Mouse (Mus musculus): ENCODE measurements around the gene Cyp46a1. TPM values are rescaled to one million over a fixed set of nuclear protein-coding genes. Genes with fewer than 3 reads are reported as not detected.

The Cyp46a1 gene
- polyA plus RNA-seq, 1 experiment from 2014 or later = 11.7 TPM

DNA sequence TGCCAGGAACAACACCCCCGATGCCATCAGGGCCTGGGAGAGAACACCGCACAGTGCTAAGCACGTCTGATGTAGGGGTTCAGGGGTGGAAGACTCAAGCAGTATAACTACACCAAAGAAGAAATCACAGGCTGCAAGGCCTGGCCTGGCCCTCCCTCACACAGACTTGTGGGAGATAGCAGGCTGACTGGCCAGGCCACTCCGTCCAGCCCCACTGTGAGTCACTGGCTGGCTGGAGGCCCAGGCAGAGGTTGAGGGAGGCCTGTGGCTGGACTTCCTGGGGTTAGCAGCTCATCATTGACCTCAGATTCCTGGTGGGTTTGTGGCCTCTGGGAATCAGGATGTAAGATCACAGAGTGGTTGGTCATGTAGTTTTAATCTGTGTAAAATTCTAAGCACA lies 59.5 kb downstream of the Cyp46a1 start:
- no peak for ATAC-seq (ENCODE audit: low FRiP score)
- Histone ChIP-seq H3K36me3 (ENCODE audit: control insufficient read depth, insufficient read depth, low read length) (no peaks in the 10 kb centered on the region), H3K27me3 (ENCODE audit: control insufficient read depth, insufficient read depth, low read length) (no peaks in the 10 kb centered on the region), H3K9me3 (ENCODE audit: control insufficient read depth, low read length) (no peaks in the 10 kb centered on the region), H3K4me2 (replicated peaks; ENCODE audit: low read depth, low read length) (no peak overlapping the region), H3K9ac (ENCODE audit: low read depth, low read length) (no peak overlapping the region), H3K27ac (ENCODE audit: low read depth, low read length) (no peak overlapping the region), H3K4me3 (ENCODE audit: low read depth, low read length) (no peak overlapping the region), H3K4me1 (replicated peaks; ENCODE audit: control insufficient read depth, insufficient read depth, low read length) (peaks cover 5% of the 10 kb centered on the region; the same call in 1 of the 2 replicates)
- DNase-seq (ENCODE audit: low spot score) = no peak
- 85% methylated on average over 4 of the region's 4 CpGs for WGBS

DNA sequence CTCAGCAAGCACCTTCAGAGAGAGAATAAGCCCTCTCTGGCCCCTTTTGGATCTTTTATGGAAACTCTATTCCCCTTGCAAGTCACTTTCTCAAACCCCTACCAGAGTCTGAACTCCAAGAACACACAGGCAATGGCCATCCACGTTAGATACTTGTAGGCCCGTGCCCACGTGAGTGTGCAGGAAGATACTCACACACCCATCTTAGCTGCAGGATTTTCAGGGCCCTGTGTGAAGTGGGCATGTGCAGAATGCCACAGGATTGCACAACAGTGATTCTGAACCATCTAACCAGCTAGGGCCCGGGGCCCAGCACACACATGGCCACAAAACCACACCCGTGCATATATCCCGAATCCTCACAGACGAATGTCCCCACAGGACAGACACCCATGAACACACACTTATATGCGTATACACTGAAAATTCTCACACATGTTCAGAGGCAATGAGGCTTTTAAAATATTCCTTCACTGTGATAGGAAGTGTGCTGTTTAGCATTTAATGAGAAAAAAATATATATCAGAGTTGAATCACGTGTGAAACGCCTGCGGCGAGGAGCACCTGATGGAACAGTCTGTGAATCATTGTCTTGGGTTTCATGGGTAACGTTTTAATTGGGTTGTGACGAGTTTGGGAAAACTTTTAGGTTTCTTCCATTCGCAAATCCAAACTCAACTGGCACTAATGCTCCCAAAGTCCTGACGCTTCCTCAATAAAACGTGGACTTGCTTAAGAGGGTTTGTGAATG lies 60.5 kb downstream of the Cyp46a1 start:
- peaks cover 5% of the 10 kb centered on the region; the same call in 1 of the 2 replicates for H3K4me1 ChIP-seq (replicated peaks; ENCODE audit: control insufficient read depth, insufficient read depth, low read length)
- WGBS = 90% methylated on average over 17 of the region's 17 CpGs
- H3K27ac ChIP-seq (ENCODE audit: low read depth, low read length) = no peak overlapping the region
- H3K4me2 ChIP-seq (replicated peaks; ENCODE audit: low read depth, low read length) = no peak overlapping the region
- H3K9me3 ChIP-seq (ENCODE audit: control insufficient read depth, low read length) = no peaks in the 10 kb centered on the region
- no peaks in the 10 kb centered on the region for H3K27me3 ChIP-seq (ENCODE audit: control insufficient read depth, insufficient read depth, low read length)
- no peak overlapping the region for H3K9ac ChIP-seq (ENCODE audit: low read depth, low read length)
- no peak overlapping the region for H3K4me3 ChIP-seq (ENCODE audit: low read depth, low read length)
- ATAC-seq (ENCODE audit: low FRiP score) = no peak
- no peak for DNase-seq (ENCODE audit: low spot score)
- H3K36me3 ChIP-seq (ENCODE audit: control insufficient read depth, insufficient read depth, low read length) = no peaks in the 10 kb centered on the region

DNA sequence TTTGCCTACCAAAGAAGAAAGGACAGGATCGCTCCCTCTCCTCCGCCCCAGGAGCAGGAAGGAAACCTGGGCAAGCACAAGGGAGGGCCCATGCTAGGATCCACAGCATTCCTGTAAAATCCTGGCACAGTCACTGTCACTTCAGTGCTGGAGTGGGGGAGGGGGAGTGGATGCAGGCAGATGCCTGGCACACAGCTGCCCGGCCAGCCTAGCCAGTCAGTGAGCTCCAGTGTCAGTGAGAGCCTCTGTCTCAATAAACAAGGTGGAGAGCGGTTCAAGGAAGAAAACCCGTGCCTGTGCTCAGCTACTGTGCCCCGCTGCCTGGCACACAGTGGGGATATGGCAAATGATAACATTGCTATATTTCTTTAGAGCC lies 61.1 kb downstream of the Cyp46a1 start:
- no peaks in the 10 kb centered on the region for H3K27me3 ChIP-seq (ENCODE audit: control insufficient read depth, insufficient read depth, low read length)
- H3K27ac ChIP-seq (ENCODE audit: low read depth, low read length) = peak overlapping the region; percentile 75; the same call in 1 of the 2 replicates

DNA sequence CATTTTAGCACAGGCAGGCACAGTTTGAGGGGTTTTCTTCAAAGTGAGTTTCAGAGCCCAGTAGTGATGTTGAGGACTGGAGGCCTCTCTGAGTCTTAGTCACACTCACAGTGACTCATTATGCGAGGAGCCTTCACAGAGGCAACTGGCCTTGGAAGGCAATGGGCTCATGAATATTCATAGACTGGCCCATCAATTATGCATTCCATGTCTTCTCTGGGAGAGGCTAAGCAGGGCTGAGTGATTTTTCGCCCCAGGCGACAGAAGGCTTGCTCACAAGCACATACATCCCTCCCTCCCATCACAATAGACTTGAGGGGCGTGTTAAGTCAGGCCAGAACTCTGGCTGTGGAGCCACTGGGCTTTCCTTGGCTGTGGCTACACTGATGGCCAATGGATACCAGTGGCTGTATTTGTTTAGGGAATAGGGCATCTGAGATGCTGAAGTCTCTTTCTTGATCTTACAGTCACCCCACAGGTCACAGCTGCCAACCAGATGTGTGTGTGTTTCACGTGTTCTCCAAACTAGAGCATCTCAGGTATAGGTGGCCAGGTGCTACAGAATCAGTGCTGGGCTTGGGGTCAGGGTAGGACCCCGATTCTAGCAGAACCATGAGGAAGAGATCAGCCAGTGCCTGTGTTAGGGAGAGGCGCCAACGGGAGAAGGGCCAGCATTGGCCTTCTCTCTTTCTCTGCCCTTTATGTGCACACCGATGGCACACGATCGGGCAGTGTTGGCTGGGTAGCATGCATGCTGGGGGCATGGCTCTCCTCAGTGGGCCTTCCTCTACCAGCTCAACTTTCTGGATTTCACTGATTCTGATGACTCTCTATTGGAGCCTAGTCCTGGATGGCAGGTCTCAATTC lies 62.1 kb downstream of the Cyp46a1 start:
- no peak overlapping the region for H3K4me3 ChIP-seq (ENCODE audit: low read depth, low read length)
- 64% methylated on average over 11 of the region's 11 CpGs for WGBS
- no peak overlapping the region for H3K9ac ChIP-seq (ENCODE audit: low read depth, low read length)
- no peaks in the 10 kb centered on the region for H3K27me3 ChIP-seq (ENCODE audit: control insufficient read depth, insufficient read depth, low read length)
- no peaks in the 10 kb centered on the region for H3K36me3 ChIP-seq (ENCODE audit: control insufficient read depth, insufficient read depth, low read length)
- peak; percentile 96 for ATAC-seq (ENCODE audit: low FRiP score)
- peaks cover 5% of the 10 kb centered on the region; the same call in 1 of the 2 replicates for H3K4me1 ChIP-seq (replicated peaks; ENCODE audit: control insufficient read depth, insufficient read depth, low read length)
- peak overlapping the region; percentile 75 for H3K27ac ChIP-seq (ENCODE audit: low read depth, low read length)
- H3K4me2 ChIP-seq (replicated peaks; ENCODE audit: low read depth, low read length) = no peak overlapping the region
- no peaks in the 10 kb centered on the region for H3K9me3 ChIP-seq (ENCODE audit: control insufficient read depth, low read length)
- DNase-seq (ENCODE audit: low spot score) = peak; percentile 92

More for the DNA sequence above, 61.1 kb downstream of the Cyp46a1 start:
- Histone ChIP-seq H3K9me3 (ENCODE audit: control insufficient read depth, low read length) (no peaks in the 10 kb centered on the region), H3K4me2 (replicated peaks; ENCODE audit: low read depth, low read length) (no peak overlapping the region), H3K4me3 (ENCODE audit: low read depth, low read length) (no peak overlapping the region), H3K36me3 (ENCODE audit: control insufficient read depth, insufficient read depth, low read length) (no peaks in the 10 kb centered on the region), H3K9ac (ENCODE audit: low read depth, low read length) (no peak overlapping the region), H3K4me1 (replicated peaks; ENCODE audit: control insufficient read depth, insufficient read depth, low read length) (peaks cover 5% of the 10 kb centered on the region; the same call in 1 of the 2 replicates)
- ATAC-seq (ENCODE audit: low FRiP score) (no peak; the same call in 1 of the 2 replicates), DNase-seq (ENCODE audit: low spot score) (no peak)
- 74% methylated on average over 6 of the region's 6 CpGs for WGBS

DNA sequence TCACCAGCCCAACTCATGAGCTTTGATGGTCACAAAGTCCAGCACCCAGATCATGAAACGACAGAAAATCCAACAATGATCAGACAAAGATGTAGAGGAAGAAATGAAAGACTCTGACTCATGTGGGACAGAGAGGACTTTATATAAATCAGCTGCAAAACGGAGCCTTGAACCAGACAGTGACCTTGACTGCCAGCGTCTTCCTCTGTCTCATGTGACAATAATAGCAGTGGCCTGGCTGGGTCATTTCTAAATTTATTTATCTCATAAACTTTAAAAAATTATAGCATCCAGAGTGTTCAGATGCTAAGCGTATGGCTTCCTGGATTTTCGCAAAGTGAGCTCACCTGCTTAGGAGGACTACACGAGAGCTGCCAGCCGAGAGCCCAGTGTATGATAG lies 64.5 kb downstream of the Cyp46a1 start:
- DNase-seq (ENCODE audit: low spot score) (no peak), ATAC-seq (ENCODE audit: low FRiP score) (no peak)
- no peaks in the 10 kb centered on the region for H3K27me3 ChIP-seq (ENCODE audit: control insufficient read depth, insufficient read depth, low read length)
- no peaks in the 10 kb centered on the region for H3K9me3 ChIP-seq (ENCODE audit: control insufficient read depth, low read length)
- H3K27ac ChIP-seq (ENCODE audit: low read depth, low read length) = no peak overlapping the region
- H3K36me3 ChIP-seq (ENCODE audit: control insufficient read depth, insufficient read depth, low read length) = no peaks in the 10 kb centered on the region
- no peak overlapping the region for H3K4me3 ChIP-seq (ENCODE audit: low read depth, low read length)
- WGBS = 93% methylated on average over 7 of the region's 7 CpGs
- peaks cover 5% of the 10 kb centered on the region; the same call in 1 of the 2 replicates for H3K4me1 ChIP-seq (replicated peaks; ENCODE audit: control insufficient read depth, insufficient read depth, low read length)
- no peak overlapping the region for H3K4me2 ChIP-seq (replicated peaks; ENCODE audit: low read depth, low read length)
- no peak overlapping the region for H3K9ac ChIP-seq (ENCODE audit: low read depth, low read length)

DNA sequence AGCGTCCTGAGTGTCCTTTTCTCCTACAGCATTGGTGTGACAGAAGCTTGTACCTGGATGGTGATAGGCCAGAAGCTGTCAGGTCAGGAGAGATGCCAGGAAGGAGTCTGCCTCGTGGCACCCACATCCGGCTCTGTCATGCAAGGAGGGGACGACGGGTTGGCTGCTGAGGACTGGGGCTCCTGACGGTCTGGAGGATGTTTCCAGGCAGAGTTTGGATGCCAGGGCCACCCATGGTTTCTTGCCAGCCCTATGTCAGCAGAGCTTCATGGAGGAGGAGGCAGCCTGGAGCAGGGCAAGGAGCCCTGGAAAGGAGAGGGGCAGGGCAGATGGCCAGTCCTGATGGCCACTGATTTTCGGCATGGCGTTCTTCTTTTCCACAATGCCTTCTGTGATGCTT lies 65.0 kb downstream of the Cyp46a1 start:
- H3K9me3 ChIP-seq (ENCODE audit: control insufficient read depth, low read length) = no peaks in the 10 kb centered on the region
- no peak overlapping the region for H3K4me2 ChIP-seq (replicated peaks; ENCODE audit: low read depth, low read length)
- H3K27ac ChIP-seq (ENCODE audit: low read depth, low read length) = no peak overlapping the region
- no peak for DNase-seq (ENCODE audit: low spot score)
- H3K27me3 ChIP-seq (ENCODE audit: control insufficient read depth, insufficient read depth, low read length) = no peaks in the 10 kb centered on the region
- H3K4me1 ChIP-seq (replicated peaks; ENCODE audit: control insufficient read depth, insufficient read depth, low read length) = peaks cover 5% of the 10 kb centered on the region; the same call in 1 of the 2 replicates
- no peak for ATAC-seq (ENCODE audit: low FRiP score)
- WGBS = 89% methylated on average over 8 of the region's 8 CpGs
- no peak overlapping the region for H3K9ac ChIP-seq (ENCODE audit: low read depth, low read length)
- H3K36me3 ChIP-seq (ENCODE audit: control insufficient read depth, insufficient read depth, low read length) = no peaks in the 10 kb centered on the region
- H3K4me3 ChIP-seq (ENCODE audit: low read depth, low read length) = no peak overlapping the region

DNA sequence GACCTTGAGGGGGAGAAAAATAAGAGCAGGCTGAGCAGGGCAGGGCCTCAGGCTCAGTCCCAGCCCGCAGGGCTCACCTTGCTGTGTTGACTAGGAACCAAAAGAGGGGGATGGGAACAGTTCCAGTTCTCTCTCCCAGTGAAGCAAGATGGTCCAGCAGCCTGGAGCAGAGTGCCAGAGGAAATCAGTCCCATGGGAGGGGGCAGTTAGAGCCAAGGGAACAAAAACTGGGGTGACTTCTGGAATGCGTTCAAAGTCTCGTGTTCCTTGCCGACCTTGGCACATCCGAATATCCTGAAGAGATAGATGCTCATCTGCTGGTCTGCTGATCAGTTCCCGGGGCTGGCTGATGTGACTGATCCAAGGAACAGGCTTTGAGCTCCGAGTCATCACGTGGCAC lies 66.8 kb downstream of the Cyp46a1 start:
- no peak overlapping the region for H3K4me3 ChIP-seq (ENCODE audit: low read depth, low read length)
- H3K36me3 ChIP-seq (ENCODE audit: control insufficient read depth, insufficient read depth, low read length) = no peaks in the 10 kb centered on the region
- no peak for DNase-seq (ENCODE audit: low spot score)
- H3K27ac ChIP-seq (ENCODE audit: low read depth, low read length) = no peak overlapping the region
- 80% methylated on average over 8 of the region's 8 CpGs for WGBS
- no peaks in the 10 kb centered on the region for H3K9me3 ChIP-seq (ENCODE audit: control insufficient read depth, low read length)
- peaks cover 5% of the 10 kb centered on the region; the same call in 1 of the 2 replicates for H3K4me1 ChIP-seq (replicated peaks; ENCODE audit: control insufficient read depth, insufficient read depth, low read length)
- H3K27me3 ChIP-seq (ENCODE audit: control insufficient read depth, insufficient read depth, low read length) = no peaks in the 10 kb centered on the region
- no peak overlapping the region for H3K4me2 ChIP-seq (replicated peaks; ENCODE audit: low read depth, low read length)
- no peak for ATAC-seq (ENCODE audit: low FRiP score)
- no peak overlapping the region for H3K9ac ChIP-seq (ENCODE audit: low read depth, low read length)

DNA sequence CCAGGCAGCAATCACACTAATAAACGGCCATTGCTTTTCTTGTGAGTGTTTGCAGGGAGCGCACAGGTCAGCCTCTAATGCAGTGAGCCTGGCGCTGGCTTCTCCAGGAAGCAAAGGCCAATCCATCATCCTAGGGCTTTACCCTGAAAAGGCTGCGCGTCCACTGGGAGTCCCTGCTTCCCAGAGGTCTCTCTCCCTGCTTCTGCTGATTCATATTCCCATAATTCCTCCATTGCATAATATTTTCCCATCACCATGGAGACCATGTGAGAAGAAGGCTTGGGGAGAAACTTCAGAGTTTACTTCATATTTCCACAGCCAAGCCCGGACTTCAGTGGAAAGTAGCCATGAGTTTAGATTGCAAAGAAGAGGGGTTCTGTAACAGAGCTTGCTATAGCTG lies 69.8 kb downstream of the Cyp46a1 start:
- Histone ChIP-seq H3K9ac (ENCODE audit: low read depth, low read length) (no peak overlapping the region), H3K4me3 (ENCODE audit: low read depth, low read length) (no peak overlapping the region), H3K36me3 (ENCODE audit: control insufficient read depth, insufficient read depth, low read length) (no peaks in the 10 kb centered on the region), H3K4me1 (replicated peaks; ENCODE audit: control insufficient read depth, insufficient read depth, low read length) (no peaks in the 10 kb centered on the region), H3K4me2 (replicated peaks; ENCODE audit: low read depth, low read length) (no peak overlapping the region), H3K27me3 (ENCODE audit: control insufficient read depth, insufficient read depth, low read length) (no peaks in the 10 kb centered on the region), H3K9me3 (ENCODE audit: control insufficient read depth, low read length) (no peaks in the 10 kb centered on the region), H3K27ac (ENCODE audit: low read depth, low read length) (no peak overlapping the region)
- ATAC-seq (ENCODE audit: low FRiP score) (no peak), DNase-seq (ENCODE audit: low spot score) (no peak)
- WGBS = 62% methylated on average over 6 of the region's 6 CpGs

Data from hindbrain, embryonic 11.5 days (tissue).